Mouse (Mus musculus) cerebellum, adult 11-12 months (tissue): ENCODE results near the gene Pnmal1.

Experiments
- DNase-seq: peaks from one replicate; pipeline ENCODE4 v3.0.0; 2022

Gene Pnmal1

GRCm38 (mm10) chr7:16959539-16960187, at the start of gene Pnmal1:
Gene Pnmal1, plus strand, starts transcription at chr7:16959679.
- DNase-seq: peak; percentile 90

GRCm38 (mm10) chr7:16909909-16910308, 49.6 kb upstream of the Pnmal1 start:
- no peak for DNase-seq

GRCm38 (mm10) chr7:16911904-16912303, 47.6 kb upstream of the Pnmal1 start:
- DNase-seq: no peak

GRCm38 (mm10) chr7:16912360-16912759, 47.1 kb upstream of the Pnmal1 start:
- no peak for DNase-seq

GRCm38 (mm10) chr7:16913806-16914452, 45.5 kb upstream of the Pnmal1 start:
- peak; percentile 69 for DNase-seq

GRCm38 (mm10) chr7:16914453-16915343, 44.8 kb upstream of the Pnmal1 start:
- DNase-seq: no peak

- DNase-seq: peak; percentile 65
Measured at GRCm38 (mm10) chr7:16915461-16916340, 43.8 kb upstream of the Pnmal1 start.

GRCm38 (mm10) chr7:16916342-16917265, 42.9 kb upstream of the Pnmal1 start:
- peak; percentile 73 for DNase-seq

- DNase-seq: no peak
Measured at GRCm38 (mm10) chr7:16917447-16917846, 42.0 kb upstream of the Pnmal1 start.

GRCm38 (mm10) chr7:16918014-16918413, 41.5 kb upstream of the Pnmal1 start:
- peak; percentile 73 for DNase-seq

GRCm38 (mm10) chr7:16918670-16919069, 40.8 kb upstream of the Pnmal1 start:
- no peak for DNase-seq

GRCm38 (mm10) chr7:16919395-16920149, 39.9 kb upstream of the Pnmal1 start:
- DNase-seq: peak; percentile 68

- DNase-seq: peak; percentile 59
Measured at GRCm38 (mm10) chr7:16920150-16920579, 39.3 kb upstream of the Pnmal1 start.

- DNase-seq: peak; percentile 72
Measured at GRCm38 (mm10) chr7:16920818-16921791, 38.4 kb upstream of the Pnmal1 start.

GRCm38 (mm10) chr7:16921881-16922335, 37.6 kb upstream of the Pnmal1 start:
- DNase-seq: peak; percentile 69

- peak; percentile 81 for DNase-seq
Measured at GRCm38 (mm10) chr7:16922360-16922973, 37.0 kb upstream of the Pnmal1 start.

- DNase-seq: peak; percentile 86
Measured at GRCm38 (mm10) chr7:16923283-16924036, 36.0 kb upstream of the Pnmal1 start.
